Mouse (Mus musculus): ENCODE results near the gene Ranbp2. TPM values are rescaled to one million over a fixed set of nuclear protein-coding genes. Genes with fewer than 3 reads are reported as not detected.

The Ranbp2 gene
- polyA plus RNA-seq, 1 experiment, result 82.6 TPM

DNA sequence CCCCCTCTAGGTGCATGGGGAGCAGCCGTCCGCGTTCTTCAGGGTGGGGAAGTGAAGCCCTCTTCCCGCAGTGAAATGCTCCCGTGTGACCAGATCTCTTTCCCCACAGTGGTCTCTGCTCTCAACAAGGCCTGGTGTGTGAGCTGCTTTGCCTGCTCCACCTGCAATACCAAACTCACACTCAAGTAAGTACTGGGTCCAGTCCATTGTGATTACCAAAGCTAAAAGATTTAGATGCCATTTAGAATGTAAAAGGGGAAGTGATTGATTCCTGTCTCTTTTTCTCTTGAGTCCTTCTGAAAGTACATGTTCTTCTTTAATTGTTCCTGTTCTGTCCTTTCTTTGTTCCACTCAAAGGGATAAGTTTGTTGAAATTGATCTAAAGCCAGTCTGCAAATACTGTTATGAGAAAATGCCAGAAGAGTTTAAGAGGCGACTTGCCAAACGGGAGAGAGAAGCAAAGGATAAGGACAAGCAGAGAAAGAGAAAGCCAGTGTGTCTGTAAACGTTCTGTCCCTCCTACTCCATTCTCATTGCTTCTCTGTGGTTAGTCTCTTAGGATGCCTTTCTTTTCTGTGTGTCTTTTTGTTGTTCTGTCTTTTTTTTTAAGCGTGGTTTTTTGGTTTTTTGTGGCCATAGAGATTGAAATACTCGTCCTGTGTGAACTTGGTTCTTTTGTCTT is 28.3 kb upstream of the Ranbp2 start:
- Histone ChIP-seq H3K4me3 (ENCODE audit: insufficient read depth, low read depth, low read length) (no peak overlapping the region), H3K4me1 (ENCODE audit: control insufficient read depth, insufficient read depth, low read length) (no peaks in the 10 kb centered on the region), H3K27ac (ENCODE audit: insufficient read depth, low read depth, low read length) (no peak overlapping the region)
- WGBS, result 74% methylated on average over 10 of the region's 10 CpGs
- TF ChIP-seq POLR2A (IDR thresholded peaks at IDR 0.05; ENCODE audit: insufficient read depth, low read depth, low read length) (no peak), CTCF (IDR thresholded peaks at IDR 0.05; ENCODE audit: insufficient read depth, low read depth, low read length) (no peak)

DNA sequence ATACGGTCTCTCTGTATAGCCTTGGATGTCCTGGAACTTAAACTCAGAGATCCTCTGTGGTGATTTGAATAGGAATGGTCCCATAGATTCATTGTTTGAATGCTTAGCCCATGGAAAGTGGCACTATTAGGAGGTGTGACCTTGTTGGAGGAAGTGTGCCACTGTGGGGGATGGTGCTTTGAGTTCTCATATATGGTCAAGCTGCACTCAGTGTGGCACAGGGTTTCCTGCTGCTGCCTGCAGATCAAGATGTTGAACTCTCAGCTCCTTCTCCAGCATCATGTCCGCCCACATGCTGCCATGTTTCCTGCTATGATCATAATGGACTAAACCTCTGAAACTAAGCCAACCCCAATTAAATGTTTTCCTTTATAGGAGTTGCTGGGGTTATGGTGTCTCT is 18.8 kb upstream of the Ranbp2 start:
- WGBS, result 95% methylated on average over 2 of the region's 2 CpGs
- TF ChIP-seq POLR2A (IDR thresholded peaks at IDR 0.05; ENCODE audit: insufficient read depth, low read depth, low read length), result no peak
- no peak for TF ChIP-seq CTCF (IDR thresholded peaks at IDR 0.05; ENCODE audit: insufficient read depth, low read depth, low read length)

DNA sequence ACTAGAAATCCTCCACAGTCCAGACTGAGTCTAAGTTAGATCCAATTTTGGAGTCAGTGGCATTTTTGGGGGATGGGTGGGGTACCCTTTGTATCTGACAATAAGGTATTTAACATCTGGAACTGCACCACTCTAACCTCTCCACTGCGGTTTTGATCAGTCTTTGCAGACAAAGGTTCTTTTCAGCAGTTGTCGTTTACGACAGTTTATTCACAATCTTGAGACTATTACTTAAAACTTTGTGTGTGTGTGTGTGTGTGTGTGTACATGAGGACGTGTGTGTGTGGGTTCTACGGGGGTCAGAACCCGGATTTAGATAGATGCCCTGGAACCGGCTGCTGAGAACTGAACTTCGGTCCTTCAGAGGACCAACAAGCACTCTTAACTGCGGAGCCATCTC is 870 bp upstream of the Ranbp2 start:
- TF ChIP-seq CTCF (IDR thresholded peaks at IDR 0.05; ENCODE audit: insufficient read depth, low read depth, low read length), result no peak
- Histone ChIP-seq H3K27ac (ENCODE audit: insufficient read depth, low read depth, low read length) (peak overlapping the region; percentile 99), H3K4me3 (ENCODE audit: insufficient read depth, low read depth, low read length) (peak overlapping the region; percentile 78), H3K4me1 (ENCODE audit: control insufficient read depth, insufficient read depth, low read length) (no peaks in the 10 kb centered on the region)
- WGBS, result 3% methylated on average over 9 of the region's 9 CpGs

More for the DNA sequence above, 18.8 kb upstream of the Ranbp2 start:
- no peak overlapping the region for H3K27ac ChIP-seq (ENCODE audit: insufficient read depth, low read depth, low read length)
- H3K4me3 ChIP-seq (ENCODE audit: insufficient read depth, low read depth, low read length), result no peak overlapping the region
- no peaks in the 10 kb centered on the region for H3K4me1 ChIP-seq (ENCODE audit: control insufficient read depth, insufficient read depth, low read length)

DNA sequence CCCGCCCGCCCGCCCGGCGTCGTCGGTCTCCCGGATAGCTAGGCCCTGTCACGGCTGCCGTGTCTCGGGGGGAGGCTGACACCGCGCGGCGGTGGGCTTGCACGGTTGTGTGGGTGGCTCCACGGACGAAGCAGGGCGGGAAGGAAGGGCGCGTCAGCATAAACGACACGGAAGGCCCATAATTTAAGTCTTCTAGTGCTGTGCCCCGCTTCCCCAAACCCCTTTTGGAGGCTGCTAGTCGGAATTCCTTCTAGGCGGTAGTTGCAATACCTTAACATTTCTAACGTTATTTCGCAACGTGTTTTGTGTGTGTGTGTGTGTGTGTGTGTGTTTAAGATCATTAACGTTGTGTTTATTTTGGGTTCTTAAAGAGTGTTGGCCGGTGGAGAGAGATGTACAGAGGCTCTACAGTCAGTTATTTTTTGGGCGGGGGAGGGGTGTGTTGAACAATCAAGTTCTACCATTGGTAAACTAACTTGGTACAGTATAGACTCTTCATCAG is 611 bp downstream of the Ranbp2 start:
- under 1% methylated on average over 32 of the region's 32 CpGs for WGBS
- peak overlapping the region; percentile 78 for H3K4me3 ChIP-seq (ENCODE audit: insufficient read depth, low read depth, low read length)
- no peak overlapping the region for H3K27ac ChIP-seq (ENCODE audit: insufficient read depth, low read depth, low read length)
- TF ChIP-seq CTCF (IDR thresholded peaks at IDR 0.05; ENCODE audit: insufficient read depth, low read depth, low read length), result no peak
- TF ChIP-seq POLR2A (IDR thresholded peaks at IDR 0.05; ENCODE audit: insufficient read depth, low read depth, low read length), result no peak
- no peaks in the 10 kb centered on the region for H3K4me1 ChIP-seq (ENCODE audit: control insufficient read depth, insufficient read depth, low read length)

DNA sequence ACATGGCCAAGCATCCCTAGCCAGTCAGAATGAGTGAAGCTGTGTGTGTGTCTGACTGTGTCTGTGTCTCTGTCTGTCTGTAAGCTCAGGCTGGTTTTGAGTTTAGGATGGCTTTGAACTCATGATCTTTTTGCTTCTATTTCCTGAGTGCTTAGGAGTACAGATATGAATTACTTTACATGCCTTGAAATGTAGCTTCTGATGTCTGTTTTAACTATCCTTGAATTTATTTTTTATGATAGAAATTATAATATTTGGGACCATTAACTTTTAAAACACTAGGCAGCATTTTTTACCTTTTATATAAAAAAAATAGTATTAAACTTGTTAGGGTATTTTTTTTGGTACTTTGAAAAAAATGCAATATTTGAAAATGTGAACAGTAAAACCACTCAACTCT is 4.9 kb downstream of the Ranbp2 start:
- Histone ChIP-seq H3K4me3 (ENCODE audit: insufficient read depth, low read depth, low read length) (no peak overlapping the region), H3K4me1 (ENCODE audit: control insufficient read depth, insufficient read depth, low read length) (no peaks in the 10 kb centered on the region), H3K27ac (ENCODE audit: insufficient read depth, low read depth, low read length) (no peak overlapping the region)
- TF ChIP-seq CTCF (IDR thresholded peaks at IDR 0.05; ENCODE audit: insufficient read depth, low read depth, low read length) (no peak), POLR2A (IDR thresholded peaks at IDR 0.05; ENCODE audit: insufficient read depth, low read depth, low read length) (no peak)

DNA sequence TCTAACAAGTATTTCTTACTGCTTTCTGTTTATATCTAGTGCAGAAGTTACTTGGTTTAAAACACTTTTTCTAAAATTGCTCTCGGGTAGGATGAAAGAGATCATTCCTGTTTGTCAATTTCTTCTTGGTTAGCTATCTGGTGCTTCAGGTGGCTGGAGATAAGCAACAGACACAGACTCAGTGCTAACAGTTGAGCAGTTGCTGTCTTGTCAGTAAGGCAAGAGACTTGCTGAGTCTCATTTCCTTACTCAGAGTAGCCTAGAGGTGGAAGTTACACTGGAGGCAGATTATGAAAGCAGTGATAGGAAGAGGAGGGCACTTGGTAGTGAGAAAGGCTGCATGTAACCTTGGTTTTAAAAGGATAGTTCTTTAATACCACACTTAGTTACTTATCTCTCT is 5.5 kb downstream of the Ranbp2 start:
- H3K27ac ChIP-seq (ENCODE audit: insufficient read depth, low read depth, low read length), result no peak overlapping the region
- WGBS, result 85% methylated on average over 1 of the region's 1 CpGs
- H3K4me3 ChIP-seq (ENCODE audit: insufficient read depth, low read depth, low read length), result no peak overlapping the region
- TF ChIP-seq CTCF (IDR thresholded peaks at IDR 0.05; ENCODE audit: insufficient read depth, low read depth, low read length) (no peak), POLR2A (IDR thresholded peaks at IDR 0.05; ENCODE audit: insufficient read depth, low read depth, low read length) (no peak)
- H3K4me1 ChIP-seq (ENCODE audit: control insufficient read depth, insufficient read depth, low read length), result no peaks in the 10 kb centered on the region

DNA sequence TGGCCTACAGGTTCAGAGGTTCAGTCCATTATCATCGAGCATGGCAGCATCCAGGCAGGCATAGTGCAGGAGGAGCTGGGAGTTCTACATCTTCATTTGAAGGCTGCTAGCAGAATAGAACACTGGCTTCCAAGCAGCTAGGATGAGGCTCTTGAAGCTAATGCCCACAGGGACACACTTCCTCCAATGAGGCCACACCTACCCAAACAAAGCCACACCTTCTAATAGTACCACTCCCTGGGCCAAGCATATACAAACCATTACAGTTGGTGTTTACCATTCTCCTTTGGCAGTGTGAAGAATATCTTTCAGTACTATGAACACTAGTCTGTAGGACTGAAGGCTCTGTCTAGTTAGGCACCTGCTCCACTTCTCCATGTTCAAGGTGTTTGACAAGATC is 13.2 kb downstream of the Ranbp2 start:
- no peaks in the 10 kb centered on the region for H3K4me1 ChIP-seq (ENCODE audit: control insufficient read depth, insufficient read depth, low read length)
- TF ChIP-seq CTCF (IDR thresholded peaks at IDR 0.05; ENCODE audit: insufficient read depth, low read depth, low read length), result no peak
- TF ChIP-seq POLR2A (IDR thresholded peaks at IDR 0.05; ENCODE audit: insufficient read depth, low read depth, low read length), result no peak
- no peak overlapping the region for H3K27ac ChIP-seq (ENCODE audit: insufficient read depth, low read depth, low read length)
- no peak overlapping the region for H3K4me3 ChIP-seq (ENCODE audit: insufficient read depth, low read depth, low read length)
- WGBS, result 94% methylated on average over 1 of the region's 1 CpGs

DNA sequence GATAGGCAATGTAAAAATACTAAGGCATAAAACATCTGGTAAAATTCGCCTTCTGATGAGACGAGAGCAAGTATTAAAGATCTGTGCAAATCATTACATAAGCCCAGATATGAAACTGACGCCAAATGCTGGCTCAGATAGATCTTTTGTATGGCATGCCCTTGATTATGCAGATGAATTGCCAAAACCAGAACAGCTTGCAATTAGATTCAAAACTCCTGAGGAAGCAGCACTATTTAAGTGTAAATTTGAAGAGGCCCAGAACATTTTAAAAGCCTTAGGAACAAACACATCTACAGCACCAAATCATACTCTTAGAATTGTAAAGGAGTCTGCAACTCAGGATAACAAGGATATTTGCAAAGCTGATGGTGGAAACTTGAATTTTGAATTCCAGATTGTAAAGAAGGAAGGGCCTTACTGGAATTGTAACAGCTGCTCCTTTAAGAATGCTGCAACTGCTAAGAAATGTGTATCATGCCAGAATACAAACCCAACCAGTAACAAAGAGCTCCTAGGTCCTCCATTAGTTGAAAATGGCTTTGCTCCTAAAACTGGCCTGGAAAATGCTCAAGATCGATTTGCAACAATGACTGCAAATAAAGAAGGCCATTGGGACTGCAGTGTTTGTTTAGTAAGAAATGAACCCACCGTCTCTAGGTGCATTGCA is 30.5 kb downstream of the Ranbp2 start:
- TF ChIP-seq CTCF (IDR thresholded peaks at IDR 0.05; ENCODE audit: insufficient read depth, low read depth, low read length) (no peak), POLR2A (IDR thresholded peaks at IDR 0.05; ENCODE audit: insufficient read depth, low read depth, low read length) (no peak)
- WGBS, result 24% methylated on average over 5 of the region's 5 CpGs
- no peak overlapping the region for H3K4me3 ChIP-seq (ENCODE audit: insufficient read depth, low read depth, low read length)
- H3K27ac ChIP-seq (ENCODE audit: insufficient read depth, low read depth, low read length), result peak overlapping the region; percentile 40; the same call in 1 of the 2 replicates
- no peaks in the 10 kb centered on the region for H3K4me1 ChIP-seq (ENCODE audit: control insufficient read depth, insufficient read depth, low read length)

DNA sequence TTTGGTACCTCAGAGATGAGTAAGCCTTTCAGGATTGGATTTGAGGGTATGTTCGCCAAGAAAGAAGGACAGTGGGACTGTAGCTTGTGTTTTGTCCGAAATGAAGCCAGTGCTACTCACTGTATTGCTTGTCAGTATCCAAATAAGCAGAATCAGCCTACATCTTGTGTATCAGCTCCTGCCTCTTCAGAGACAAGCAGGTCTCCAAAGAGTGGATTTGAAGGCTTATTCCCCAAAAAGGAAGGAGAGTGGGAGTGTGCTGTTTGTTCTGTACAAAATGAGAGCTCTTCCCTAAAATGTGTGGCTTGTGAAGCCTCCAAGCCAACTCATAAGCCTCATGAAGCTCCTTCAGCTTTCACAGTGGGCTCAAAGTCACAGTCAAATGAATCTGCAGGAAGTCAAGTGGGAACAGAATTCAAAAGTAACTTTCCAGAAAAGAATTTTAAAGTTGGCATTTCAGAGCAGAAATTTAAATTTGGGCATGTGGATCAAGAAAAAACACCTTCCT is 31.4 kb downstream of the Ranbp2 start:
- H3K4me1 ChIP-seq (ENCODE audit: control insufficient read depth, insufficient read depth, low read length), result no peaks in the 10 kb centered on the region
- 55% methylated on average over 2 of the region's 2 CpGs for WGBS
- 0 out of 2 replicates have a peak overlapping the region, but pooled peaks have one; percentile 40 for H3K27ac ChIP-seq (ENCODE audit: insufficient read depth, low read depth, low read length)

More for the DNA sequence above, 31.4 kb downstream of the Ranbp2 start:
- H3K4me3 ChIP-seq (ENCODE audit: insufficient read depth, low read depth, low read length), result no peak overlapping the region
- no peak for TF ChIP-seq POLR2A (IDR thresholded peaks at IDR 0.05; ENCODE audit: insufficient read depth, low read depth, low read length)
- TF ChIP-seq CTCF (IDR thresholded peaks at IDR 0.05; ENCODE audit: insufficient read depth, low read depth, low read length), result no peak
